Mouse (Mus musculus) kidney, adult 2 months (tissue): ENCODE data around the gene Wdfy1. TPM values are rescaled to one million over a fixed set of nuclear protein-coding genes. Genes with fewer than 3 reads are reported as not detected.

Source experiments
- DNase-seq: peaks from one replicate; pipeline ENCODE4 v3.0.0; 2021
- H3K27ac ChIP-seq: fragments of 200-500 bp; 2 replicates; pipeline ENCODE4 v1.5.1; 2012; ENCODE audit warnings: low read depth, low read length, control low read depth, inconsistent platforms; ENCODE audit not compliant: insufficient read depth
- H3K27me3 ChIP-seq: fragments of 200-500 bp; replicated peaks from 2 replicates; pipeline ENCODE4 v1.6.1; 2012; ENCODE audit warnings: mild to moderate bottlenecking, moderate library complexity, low read length, inconsistent platforms; ENCODE audit not compliant: control insufficient read depth, insufficient read depth
- H3K36me3 ChIP-seq: fragments of 200-500 bp; 2 replicates; pipeline ENCODE4 v1.6.1; 2012; ENCODE audit warnings: mild to moderate bottlenecking, moderate library complexity, low read length, inconsistent platforms; ENCODE audit not compliant: control insufficient read depth, insufficient read depth
- H3K4me1 ChIP-seq: fragments of 200-500 bp; 2 replicates; pipeline ENCODE4 v1.6.1; 2011; ENCODE audit warnings: low read length; ENCODE audit not compliant: control insufficient read depth, insufficient read depth
- H3K4me3 ChIP-seq: fragments of 200-500 bp; 2 replicates; pipeline ENCODE4 v1.5.1; 2011; ENCODE audit warnings: mild to moderate bottlenecking, low read depth, low read length, control low read depth; ENCODE audit not compliant: insufficient read depth
- CTCF ChIP-seq: fragments of 200-500 bp; conservative IDR thresholded peaks from 2 replicates; pipeline ENCODE4 v1.5.1; 2011; ENCODE audit warnings: low read depth, mild to moderate bottlenecking, control low read depth, low read length, moderate library complexity, mixed read lengths; ENCODE audit not compliant: insufficient read depth, insufficient read length
- POLR2A ChIP-seq: fragments of 200-500 bp; IDR thresholded peaks from one replicate; pipeline ENCODE4 v1.6.1; 2011; ENCODE audit warnings: low read depth, low read length, control low read depth
- WGBS: fragments of 180-500 bp; shearing (Covaris S2); methylation state at CpG from one replicate; pipeline ENCODE4 v1.1.7; 2018; 5-methylcytosine and 5-hydroxymethylcytosine counted together
- polyA plus RNA-seq: library from polyadenylated mRNA; depleted of rRNA; stranded (reverse); fragments of >200 nt; gene quantifications from 2 replicates; pipeline ENCODE4 v1.2.3, GENCODE M21; 2012

Gene Wdfy1
- polyA plus RNA-seq, 1 experiment: 46.4 TPM

- no peak overlapping the region for H3K4me3 ChIP-seq
- no peaks in the 10 kb centered on the region for H3K4me1 ChIP-seq
- no peaks in the 10 kb centered on the region; the same call in 1 of the 2 replicates for H3K36me3 ChIP-seq
- 86% methylated on average over 2 of the region's 2 CpGs for WGBS
- no peak for DNase-seq
- no peak for TF ChIP-seq CTCF
- no peak for TF ChIP-seq POLR2A
- no peaks in the 10 kb centered on the region for H3K27me3 ChIP-seq
- H3K27ac ChIP-seq: no peak overlapping the region
Observed at GRCm38 (mm10) chr1:79698506-79698905, 77.4 kb downstream of the Wdfy1 start.

- WGBS: 13% methylated on average over 9 of the region's 9 CpGs
- DNase-seq: peak; percentile 28
- no peaks in the 10 kb centered on the region for H3K4me1 ChIP-seq
- H3K27me3 ChIP-seq: no peaks in the 10 kb centered on the region
- H3K27ac ChIP-seq: no peak overlapping the region
- no peaks in the 10 kb centered on the region for H3K36me3 ChIP-seq
- TF ChIP-seq CTCF (no peak), POLR2A (no peak)
- H3K4me3 ChIP-seq: no peak overlapping the region
Observed at GRCm38 (mm10) chr1:79697382-79697781, 78.6 kb downstream of the Wdfy1 start.

GRCm38 (mm10) chr1:79696933-79697332, 79.0 kb downstream of the Wdfy1 start:
- no peak overlapping the region for H3K4me3 ChIP-seq
- no peak for DNase-seq
- no peaks in the 10 kb centered on the region for H3K36me3 ChIP-seq
- H3K27ac ChIP-seq: no peak overlapping the region
- WGBS: 54% methylated on average over 5 of the region's 5 CpGs
- no peaks in the 10 kb centered on the region for H3K27me3 ChIP-seq
- TF ChIP-seq CTCF (no peak), POLR2A (no peak)
- H3K4me1 ChIP-seq: no peaks in the 10 kb centered on the region

GRCm38 (mm10) chr1:79692482-79692881, 83.5 kb downstream of the Wdfy1 start:
- no peaks in the 10 kb centered on the region for H3K36me3 ChIP-seq
- DNase-seq: no peak
- TF ChIP-seq POLR2A: no peak
- TF ChIP-seq CTCF: no peak
- H3K27me3 ChIP-seq: no peaks in the 10 kb centered on the region
- no peak overlapping the region for H3K4me3 ChIP-seq
- H3K27ac ChIP-seq: no peak overlapping the region
- H3K4me1 ChIP-seq: no peaks in the 10 kb centered on the region
- 92% methylated on average over 3 of the region's 3 CpGs for WGBS

GRCm38 (mm10) chr1:79687254-79687653, 88.7 kb downstream of the Wdfy1 start:
- TF ChIP-seq POLR2A: no peak
- no peak for TF ChIP-seq CTCF
- Histone ChIP-seq H3K27me3 (no peaks in the 10 kb centered on the region), H3K27ac (no peak overlapping the region), H3K36me3 (no peaks in the 10 kb centered on the region), H3K4me3 (no peak overlapping the region), H3K4me1 (no peaks in the 10 kb centered on the region)
- no peak for DNase-seq
- 70% methylated on average over 1 of the region's 1 CpGs for WGBS

GRCm38 (mm10) chr1:79684027-79684426, 91.9 kb downstream of the Wdfy1 start:
- H3K27me3 ChIP-seq: no peaks in the 10 kb centered on the region
- DNase-seq: no peak
- TF ChIP-seq POLR2A (no peak), CTCF (no peak)
- no peaks in the 10 kb centered on the region for H3K4me1 ChIP-seq
- H3K4me3 ChIP-seq: no peak overlapping the region
- H3K27ac ChIP-seq: no peak overlapping the region
- H3K36me3 ChIP-seq: no peaks in the 10 kb centered on the region

GRCm38 (mm10) chr1:79682936-79683335, 93.0 kb downstream of the Wdfy1 start:
- H3K4me1 ChIP-seq: no peaks in the 10 kb centered on the region
- H3K27me3 ChIP-seq: no peaks in the 10 kb centered on the region
- 10% methylated on average over 5 of the region's 5 CpGs for WGBS
- DNase-seq: no peak
- no peaks in the 10 kb centered on the region for H3K36me3 ChIP-seq
- H3K27ac ChIP-seq: no peak overlapping the region
- H3K4me3 ChIP-seq: no peak overlapping the region
- TF ChIP-seq POLR2A (no peak), CTCF (0 out of 2 replicates have a peak, but pooled peaks have one; percentile 22)

- no peak for DNase-seq
- H3K27me3 ChIP-seq: no peaks in the 10 kb centered on the region
- H3K4me1 ChIP-seq: no peaks in the 10 kb centered on the region
- no peak overlapping the region for H3K27ac ChIP-seq
- H3K36me3 ChIP-seq: no peaks in the 10 kb centered on the region
- WGBS: 58% methylated on average over 3 of the region's 3 CpGs
- no peak overlapping the region for H3K4me3 ChIP-seq
- TF ChIP-seq POLR2A (no peak), CTCF (no peak)
Observed at GRCm38 (mm10) chr1:79680777-79681176, 95.2 kb downstream of the Wdfy1 start.
